Mouse (Mus musculus): Measurements from ENCODE around the gene Efhd1.

Efhd1 gene

GRCm38 (mm10) chr1:87312681-87313080 lies 48.5 kb downstream of the Efhd1 start:
- DNase-seq = no peak

GRCm38 (mm10) chr1:87313116-87313515 lies 49.0 kb downstream of the Efhd1 start:
- no peak for DNase-seq

GRCm38 (mm10) chr1:87313843-87314570 lies 49.8 kb downstream of the Efhd1 start:
- no peak for DNase-seq

GRCm38 (mm10) chr1:87315431-87315830 lies 51.3 kb downstream of the Efhd1 start:
- DNase-seq = no peak

- no peak for DNase-seq
Measured at GRCm38 (mm10) chr1:87315894-87316293, 51.7 kb downstream of the Efhd1 start.

- DNase-seq = peak; percentile 93 to 94
Measured at GRCm38 (mm10) chr1:87316672-87317071, 52.5 kb downstream of the Efhd1 start.

GRCm38 (mm10) chr1:87321071-87321470 lies 56.9 kb downstream of the Efhd1 start:
- no peak for DNase-seq

GRCm38 (mm10) chr1:87322778-87323177 lies 58.6 kb downstream of the Efhd1 start:
- DNase-seq = no peak

GRCm38 (mm10) chr1:87324649-87325048 lies 60.5 kb downstream of the Efhd1 start:
- DNase-seq = no peak

- peak; percentile 96 to 98 for DNase-seq
Measured at GRCm38 (mm10) chr1:87326742-87327163, 62.6 kb downstream of the Efhd1 start, which contains the start of gene Gigyf2. Gene Gigyf2, plus strand, starts transcription at chr1:87326998.

GRCm38 (mm10) chr1:87327165-87327861 lies 63.1 kb downstream of the Efhd1 start:
- DNase-seq = peak; percentile 28 to 61

- no peak for DNase-seq
Measured at GRCm38 (mm10) chr1:87331774-87332173, 67.6 kb downstream of the Efhd1 start.

GRCm38 (mm10) chr1:87350576-87350975 lies 86.4 kb downstream of the Efhd1 start:
- DNase-seq = peak in 1 of 2 experiments; percentile 8

- no peak for DNase-seq
Measured at GRCm38 (mm10) chr1:87360276-87360675, 96.1 kb downstream of the Efhd1 start.
